Mouse (Mus musculus): ENCODE results near the gene Trank1.

The Trank1 gene

GRCm38 (mm10) chr9:111385526-111386491 is 74.3 kb downstream of the Trank1 start:
- no peak for TF ChIP-seq GATA4 (IDR thresholded peaks at IDR 0.05; ENCODE audit: insufficient replicate concordance, low read length)

GRCm38 (mm10) chr9:111386569-111386968 is 75.0 kb downstream of the Trank1 start:
- TF ChIP-seq GATA4 (IDR thresholded peaks at IDR 0.05; ENCODE audit: insufficient replicate concordance, low read length), result no peak

GRCm38 (mm10) chr9:111387576-111387975 is 76.0 kb downstream of the Trank1 start:
- no peak for TF ChIP-seq GATA4 (IDR thresholded peaks at IDR 0.05; ENCODE audit: insufficient replicate concordance, low read length)

GRCm38 (mm10) chr9:111390016-111390415 is 78.5 kb downstream of the Trank1 start:
- TF ChIP-seq GATA4 (IDR thresholded peaks at IDR 0.05; ENCODE audit: insufficient replicate concordance, low read length), result no peak

- TF ChIP-seq GATA4 (IDR thresholded peaks at IDR 0.05; ENCODE audit: insufficient replicate concordance, low read length), result no peak
These were observed 79.5 kb downstream of the Trank1 start for GRCm38 (mm10) chr9:111391036-111391435.

DNA sequence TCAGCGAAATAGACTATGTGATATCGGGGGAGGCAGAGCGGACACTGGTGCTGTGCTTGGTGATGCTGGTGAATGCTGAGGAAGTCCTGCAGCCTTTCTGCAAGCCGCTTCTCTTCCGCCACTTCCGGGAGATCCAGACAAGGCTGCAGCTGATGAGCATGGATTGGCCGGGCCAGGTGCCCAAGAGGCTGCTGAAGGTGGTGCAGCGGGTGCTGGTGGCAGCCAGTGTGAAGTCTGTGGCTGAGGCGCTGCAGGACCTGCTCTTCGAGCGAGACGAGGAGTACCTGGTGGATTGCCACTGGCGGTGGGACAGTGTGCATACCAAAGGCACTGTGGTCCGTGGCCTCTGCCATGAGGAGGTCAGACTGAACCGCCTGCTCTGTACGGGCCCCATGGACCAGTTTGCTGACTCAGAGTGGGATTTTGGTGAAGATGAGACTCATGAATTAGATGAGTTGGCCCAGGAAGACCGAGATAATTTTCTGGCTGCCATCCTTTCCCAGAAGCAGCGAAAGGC is 80.4 kb downstream of the Trank1 start:
- no peak for TF ChIP-seq GATA4 (IDR thresholded peaks at IDR 0.05; ENCODE audit: insufficient replicate concordance, low read length)

DNA sequence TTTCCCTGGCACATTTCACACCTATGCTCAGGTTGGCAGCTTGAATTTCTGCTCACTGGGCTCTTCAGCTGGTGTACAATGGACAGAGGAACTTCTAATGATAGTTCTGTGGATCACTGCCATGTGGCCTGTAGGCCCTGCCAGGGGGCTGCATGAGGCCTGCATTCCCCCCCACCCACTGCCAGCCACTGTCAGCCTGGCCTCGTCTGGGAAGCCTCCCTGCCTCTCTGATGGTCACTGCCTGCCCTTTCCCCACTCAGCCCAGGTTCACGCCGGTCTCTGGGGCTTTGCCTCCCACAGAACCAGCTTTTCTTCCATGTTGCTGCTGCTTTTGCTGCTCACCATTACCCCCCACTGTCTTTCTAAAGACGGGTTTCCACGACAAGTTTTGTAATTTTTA is 83.7 kb downstream of the Trank1 start:
- TF ChIP-seq GATA4 (IDR thresholded peaks at IDR 0.05; ENCODE audit: insufficient replicate concordance, low read length), result no peak

- TF ChIP-seq GATA4 (IDR thresholded peaks at IDR 0.05; ENCODE audit: insufficient replicate concordance, low read length), result no peak
These were observed 86.5 kb downstream of the Trank1 start for GRCm38 (mm10) chr9:111398059-111398458.

GRCm38 (mm10) chr9:111400089-111400488 is 88.5 kb downstream of the Trank1 start:
- TF ChIP-seq GATA4 (IDR thresholded peaks at IDR 0.05; ENCODE audit: insufficient replicate concordance, low read length), result no peak

DNA sequence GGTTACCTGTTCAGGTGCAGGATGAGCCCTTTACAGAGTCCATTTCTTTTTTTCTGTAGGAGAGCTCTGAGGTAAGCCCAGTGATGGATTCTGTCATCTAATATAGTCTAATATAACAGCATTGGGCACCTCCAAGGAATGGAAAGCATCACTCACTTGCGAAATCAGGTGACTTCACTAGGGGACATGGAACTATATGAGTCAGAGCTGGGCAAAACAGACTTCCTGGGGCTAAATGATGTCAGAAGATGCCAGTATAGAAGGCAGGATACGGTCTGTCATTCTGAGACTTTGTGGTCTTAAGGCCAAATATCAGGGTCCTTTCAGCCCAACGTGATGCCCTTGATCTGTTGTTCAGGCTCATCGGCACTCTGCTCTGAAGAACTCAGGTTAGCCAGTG is 91.6 kb downstream of the Trank1 start:
- no peak for TF ChIP-seq GATA4 (IDR thresholded peaks at IDR 0.05; ENCODE audit: insufficient replicate concordance, low read length)

GRCm38 (mm10) chr9:111404346-111405079 is 93.0 kb downstream of the Trank1 start:
- TF ChIP-seq GATA4 (IDR thresholded peaks at IDR 0.05; ENCODE audit: insufficient replicate concordance, low read length), result no peak

DNA sequence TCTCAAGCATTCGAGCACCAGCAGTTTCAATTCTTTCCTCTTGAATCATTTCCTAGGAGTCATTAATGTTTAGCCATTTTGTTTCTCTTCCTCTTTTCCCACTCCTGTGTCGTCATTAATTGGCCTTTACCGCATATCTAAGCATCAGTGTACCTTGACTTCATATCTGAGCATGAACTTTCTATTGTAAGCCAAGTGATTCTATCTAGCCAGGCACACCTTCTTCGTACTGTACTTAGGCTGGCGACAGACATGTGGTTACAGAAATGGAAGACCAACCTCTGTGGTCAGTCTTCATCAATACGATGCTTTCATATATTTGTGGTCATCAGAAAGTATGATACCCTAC is 93.5 kb downstream of the Trank1 start:
- no peak for TF ChIP-seq GATA4 (IDR thresholded peaks at IDR 0.05; ENCODE audit: insufficient replicate concordance, low read length)

- TF ChIP-seq GATA4 (IDR thresholded peaks at IDR 0.05; ENCODE audit: insufficient replicate concordance, low read length), result no peak
These were observed 96.5 kb downstream of the Trank1 start for GRCm38 (mm10) chr9:111408012-111408411.

- no peak for TF ChIP-seq GATA4 (IDR thresholded peaks at IDR 0.05; ENCODE audit: insufficient replicate concordance, low read length)
These were observed 96.9 kb downstream of the Trank1 start for GRCm38 (mm10) chr9:111408427-111408826.

DNA sequence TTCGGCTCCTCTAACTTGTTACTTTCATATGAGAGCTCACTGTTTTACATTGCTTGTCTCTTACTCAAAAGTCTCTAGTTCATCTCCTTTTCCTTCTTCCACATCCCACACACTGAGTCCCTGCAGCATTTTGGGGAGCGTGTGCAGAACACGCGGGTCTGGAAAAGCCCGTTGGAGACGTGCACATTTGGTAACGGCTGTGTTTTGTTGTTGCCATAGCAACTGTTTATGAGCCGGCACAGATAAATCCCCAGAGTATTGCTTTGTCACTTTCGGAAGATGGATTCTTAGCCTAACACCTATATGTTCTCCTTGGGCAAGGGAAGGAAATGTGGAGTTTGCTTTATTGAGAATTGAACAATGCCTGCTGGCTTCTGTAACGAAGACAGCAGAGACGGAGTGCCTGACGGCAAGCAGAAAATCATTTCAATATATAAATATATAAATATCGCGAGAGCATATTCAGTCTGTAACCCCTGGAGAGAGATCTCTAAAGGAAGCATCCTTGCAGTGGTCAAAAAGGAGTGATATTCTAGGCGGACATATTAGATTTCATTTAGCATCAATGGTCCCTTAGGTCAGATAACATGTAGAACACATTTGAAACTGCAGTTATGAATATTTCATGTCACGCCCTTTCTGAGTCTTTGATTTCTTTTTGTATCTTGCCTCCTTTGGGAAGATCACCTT is 101.1 kb downstream of the Trank1 start:
- no peak for TF ChIP-seq GATA4 (IDR thresholded peaks at IDR 0.05; ENCODE audit: insufficient replicate concordance, low read length)
